Mouse (Mus musculus) MN1 (cell line): ENCODE data around the gene Kcne4.
"Not testable (repeated sequence)": the region's sequence is repeated elsewhere in the genome, so short reads cannot be mapped to it uniquely, and the experiment has no call there.

ENCODE experiments used
- DNase-seq: peaks from one replicate; pipeline ENCODE4 v3.0.0-alpha.2; 2016; ENCODE audit warnings: low spot score

Kcne4 gene

GRCm38 (mm10) chr1:78816639-78817038 is at the start of gene Kcne4:
Gene Kcne4 (plus strand): TSS chr1:78816758.
- DNase-seq: no peak

- DNase-seq: peak; percentile 95
These were observed 34.7 kb upstream of the Kcne4 start for GRCm38 (mm10) chr1:78781899-78782298.

- not testable (repeated sequence) for DNase-seq
These were observed 31.6 kb upstream of the Kcne4 start for GRCm38 (mm10) chr1:78784936-78785335.

GRCm38 (mm10) chr1:78789744-78790143 is 26.8 kb upstream of the Kcne4 start:
- peak; percentile 60 for DNase-seq

- DNase-seq: no peak
These were observed 9.1 kb upstream of the Kcne4 start for GRCm38 (mm10) chr1:78807428-78807827.

GRCm38 (mm10) chr1:78809819-78810218 is 6.7 kb upstream of the Kcne4 start:
- DNase-seq: no peak

- DNase-seq: no peak
These were observed 5.7 kb upstream of the Kcne4 start for GRCm38 (mm10) chr1:78810904-78811303.

GRCm38 (mm10) chr1:78811975-78812490 is 4.5 kb upstream of the Kcne4 start:
- peak; percentile 20 for DNase-seq

GRCm38 (mm10) chr1:78817756-78818155 is 1.2 kb downstream of the Kcne4 start:
- no peak for DNase-seq

GRCm38 (mm10) chr1:78818630-78819526 is 2.3 kb downstream of the Kcne4 start:
- DNase-seq: no peak

- no peak for DNase-seq
These were observed 3.0 kb downstream of the Kcne4 start for GRCm38 (mm10) chr1:78819592-78819991.

GRCm38 (mm10) chr1:78820176-78820575 is 3.6 kb downstream of the Kcne4 start:
- DNase-seq: no peak

- no peak for DNase-seq
These were observed 4.6 kb downstream of the Kcne4 start for GRCm38 (mm10) chr1:78821111-78821510.

- no peak for DNase-seq
These were observed 5.3 kb downstream of the Kcne4 start for GRCm38 (mm10) chr1:78821733-78822430.

GRCm38 (mm10) chr1:78825246-78825645 is 8.7 kb downstream of the Kcne4 start:
- no peak for DNase-seq

GRCm38 (mm10) chr1:78838468-78838867 is 21.9 kb downstream of the Kcne4 start:
- DNase-seq: no peak

- no peak for DNase-seq
These were observed 24.2 kb downstream of the Kcne4 start for GRCm38 (mm10) chr1:78840769-78841168.

GRCm38 (mm10) chr1:78845661-78846060 is 29.1 kb downstream of the Kcne4 start:
- DNase-seq: peak; percentile 12

- DNase-seq: no peak
These were observed 29.9 kb downstream of the Kcne4 start for GRCm38 (mm10) chr1:78846471-78846870.

- DNase-seq: no peak
These were observed 36.0 kb downstream of the Kcne4 start for GRCm38 (mm10) chr1:78852408-78853093.

- DNase-seq: no peak
These were observed 36.5 kb downstream of the Kcne4 start for GRCm38 (mm10) chr1:78853094-78853445.

GRCm38 (mm10) chr1:78854306-78854705 is 37.7 kb downstream of the Kcne4 start:
- no peak for DNase-seq
